8 mouse cellular contexts compared by ENCODE assay signal in the genomic region with DNA sequence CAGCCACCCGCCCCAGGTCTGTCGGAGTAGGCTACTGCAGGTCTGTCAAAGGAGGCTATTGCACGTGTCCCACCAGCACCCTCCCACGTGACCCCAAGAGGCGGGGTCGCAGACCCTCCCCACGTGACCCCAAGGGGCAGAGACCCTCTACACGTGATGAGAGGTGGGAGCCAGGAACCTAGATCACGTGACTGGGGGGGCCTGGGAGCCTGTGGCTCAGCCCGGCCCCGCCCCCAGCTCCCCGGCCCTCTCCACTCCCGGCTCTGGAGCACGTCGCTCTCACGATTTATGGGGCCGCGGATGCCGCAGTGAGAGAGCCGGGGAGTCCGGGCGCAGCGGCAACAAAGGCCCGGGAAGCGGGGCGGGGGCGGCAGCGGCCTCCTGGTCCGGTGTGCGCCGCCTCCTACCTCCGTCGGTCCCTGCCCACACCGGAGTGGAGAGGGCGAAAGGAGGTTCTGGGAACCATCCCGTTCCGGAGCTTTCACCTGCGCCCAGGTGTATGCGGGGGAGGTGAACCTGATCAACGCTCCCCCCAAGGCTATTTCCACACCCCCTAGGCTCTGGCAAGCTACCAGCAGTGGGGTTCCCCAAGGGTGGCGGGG. TPM values are rescaled to one million over a fixed set of nuclear protein-coding genes. Genes with fewer than 3 reads are reported as not detected.
DNase-seq lines count a peak whose midpoint lies in the region; ATAC-seq and TF ChIP-seq lines count a peak whose summit lies in the region.

No protein-coding gene starts in this region.

- H3K9me3 ChIP-seq in forebrain, embryonic 16.5 days (ENCODE audit: control insufficient read depth, low read length): no peaks in the 10 kb centered on the region
- no peaks in the 10 kb centered on the region for H3K9me3 ChIP-seq in midbrain, postnatal 0 days (ENCODE audit: low read length)

- no peak for TF ChIP-seq CTCF in kidney, adult 2 months (conservative IDR thresholded peaks at IDR 0.05; ENCODE audit: insufficient read depth, insufficient read length, low read depth, low read length)
- no peak for TF ChIP-seq CTCF in midbrain, postnatal 0 days (IDR thresholded peaks at IDR 0.05)

- no peak for TF ChIP-seq POLR2A in kidney, adult 2 months (IDR thresholded peaks at IDR 0.05; ENCODE audit: low read depth, low read length)

- H3K9ac ChIP-seq in forebrain, embryonic 16.5 days (replicated peaks; ENCODE audit: low read depth, low read length): peak overlapping the region; percentile 67
- H3K9ac ChIP-seq in midbrain, postnatal 0 days (replicated peaks; ENCODE audit: low read length, poor library complexity, severe bottlenecking): peak overlapping the region; percentile 82

- peak overlapping the region; percentile 39 for H3K4me3 ChIP-seq in kidney, adult 2 months (ENCODE audit: insufficient read depth, low read depth, low read length)
- peak overlapping the region; percentile 52 for H3K4me3 ChIP-seq in forebrain, embryonic 16.5 days (replicated peaks; ENCODE audit: low read length)
- H3K4me3 ChIP-seq in midbrain, postnatal 0 days (ENCODE audit: low read depth, low read length): peak overlapping the region; percentile 72

- H3K27me3 ChIP-seq in kidney, adult 2 months (replicated peaks; ENCODE audit: control insufficient read depth, insufficient read depth, low read length): peaks cover 7% of the 10 kb centered on the region
- H3K27me3 ChIP-seq in forebrain, embryonic 16.5 days (replicated peaks; ENCODE audit: control insufficient read depth, insufficient read depth, low read length): peaks cover 21% of the 10 kb centered on the region
- no peaks in the 10 kb centered on the region for H3K27me3 ChIP-seq in midbrain, postnatal 0 days (ENCODE audit: insufficient read depth, low read length)

- no peak for DNase-seq in kidney, adult 2 months
- no peak for DNase-seq in kidney, adult 11 months
- DNase-seq in kidney, postnatal 4 days: peak; percentile 72 to 81
- peak; percentile 86 for DNase-seq in midbrain, postnatal 0 days (ENCODE audit: low spot score)
- DNase-seq in thymus, postnatal 4 days: peak; percentile 56

- H3K4me1 ChIP-seq in kidney, adult 2 months (ENCODE audit: control insufficient read depth, insufficient read depth, low read length): peaks cover 15% of the 10 kb centered on the region
- H3K4me1 ChIP-seq in forebrain, embryonic 16.5 days (replicated peaks; ENCODE audit: control insufficient read depth, insufficient read depth, low read length): peaks cover 58% of the 10 kb centered on the region
- no peaks in the 10 kb centered on the region for H3K4me1 ChIP-seq in midbrain, postnatal 0 days (ENCODE audit: insufficient read depth, low read length)

- H3K4me2 ChIP-seq in forebrain, embryonic 16.5 days (ENCODE audit: low read length): peak overlapping the region; percentile 86
- H3K4me2 ChIP-seq in midbrain, postnatal 0 days (ENCODE audit: low read depth, low read length, poor library complexity, severe bottlenecking): peak overlapping the region; percentile 80

- peak; percentile 30 for ATAC-seq in activated CD4-positive, CD25-positive, alpha-beta regulatory T cell, adult 4 months
- no peak for ATAC-seq in forebrain, embryonic 16.5 days
- ATAC-seq in midbrain, postnatal 0 days (ENCODE audit: low FRiP score): peak; percentile 36
- no peak for ATAC-seq in erythroid progenitor cell, adult 5-6 weeks (replicated peaks; ENCODE audit: low FRiP score, poor library complexity, severe bottlenecking)

- no peaks in the 10 kb centered on the region for H3K36me3 ChIP-seq in kidney, adult 2 months (ENCODE audit: control insufficient read depth, insufficient read depth, low read length)
- H3K36me3 ChIP-seq in forebrain, embryonic 16.5 days (ENCODE audit: control insufficient read depth, insufficient read depth): no peaks in the 10 kb centered on the region
- no peaks in the 10 kb centered on the region for H3K36me3 ChIP-seq in midbrain, postnatal 0 days (ENCODE audit: insufficient read depth, low read length)

- 1% methylated on average over 41 of the region's 41 CpGs for WGBS in kidney, adult 2 months
- WGBS in forebrain, embryonic 16.5 days: 1% methylated on average over 39 of the region's 41 CpGs
- WGBS in midbrain, postnatal 0 days: under 1% methylated on average over 33 of the region's 41 CpGs

- no peak overlapping the region for H3K27ac ChIP-seq in kidney, adult 2 months (ENCODE audit: insufficient read depth, low read depth, low read length)
- H3K27ac ChIP-seq in forebrain, embryonic 16.5 days (ENCODE audit: low read length): peak overlapping the region; percentile 83
- peak overlapping the region; percentile 94 for H3K27ac ChIP-seq in midbrain, postnatal 0 days (ENCODE audit: low read depth, low read length)

RNA-seq across cellular contexts. Expression of gene Efna3, which starts 2.1 kb away (rescaled TPM):
- 2.4 and 4.2 TPM in 2 replicates for polyA plus RNA-seq in kidney, adult 2 months (2012; rRNA removed)
- polyA plus RNA-seq in activated CD4-positive, CD25-positive, alpha-beta regulatory T cell, adult 4 months (2017; shearing (Covaris generic)): not detected
- 55.3 and 55.8 TPM in 2 replicates for polyA plus RNA-seq in forebrain, embryonic 16.5 days (2015; fragmentation: Nextera tagmentation; extraction: Ambion mirVana)
- total RNA-seq in midbrain, postnatal 0 days (2014; rRNA removed): 93.5 and 115 TPM in 2 replicates
- 52.3 and 58.4 TPM in 2 replicates for polyA plus RNA-seq in midbrain, postnatal 0 days (2015; fragmentation: Nextera tagmentation; extraction: Ambion mirVana)
- total RNA-seq in erythroid progenitor cell, adult 5-6 weeks (2015; ENCODE audit: low replicate concordance): not detected in 2 replicates
- total RNA-seq in erythroid progenitor cell, adult 5-6 weeks (2017; ENCODE audit: low replicate concordance): not detected in 2 replicates

RNA-seq across cellular contexts. Expression of gene Efna4, which starts 17.1 kb away (rescaled TPM):
- polyA plus RNA-seq in kidney, adult 2 months (2012; rRNA removed): 8.2 and 10.4 TPM in 2 replicates
- under 1 TPM; 0.28 to 0.50 TPM for polyA plus RNA-seq in activated CD4-positive, CD25-positive, alpha-beta regulatory T cell, adult 4 months (2017; shearing (Covaris generic))
- 14.1 and 16.7 TPM in 2 replicates for polyA plus RNA-seq in forebrain, embryonic 16.5 days (2015; fragmentation: Nextera tagmentation; extraction: Ambion mirVana)
- total RNA-seq in midbrain, postnatal 0 days (2014; rRNA removed): 3.0 and 7.9 TPM in 2 replicates
- 2.5 and 3.5 TPM in 2 replicates for polyA plus RNA-seq in midbrain, postnatal 0 days (2015; fragmentation: Nextera tagmentation; extraction: Ambion mirVana)
- not detected in 2 replicates for total RNA-seq in erythroid progenitor cell, adult 5-6 weeks (2015; ENCODE audit: low replicate concordance)
- total RNA-seq in erythroid progenitor cell, adult 5-6 weeks (2017; ENCODE audit: low replicate concordance): not detected in 2 replicates

RNA-seq across cellular contexts. Expression of gene Adam15, which starts 29.1 kb away (rescaled TPM):
- 95.1 and 111 TPM in 2 replicates for polyA plus RNA-seq in kidney, adult 2 months (2012; rRNA removed)
- 10 to 100 TPM in 1 of 2 experiments, 1 to 10 TPM in 1; 7.7 to 12.7 TPM for polyA plus RNA-seq in activated CD4-positive, CD25-positive, alpha-beta regulatory T cell, adult 4 months (2017; shearing (Covaris generic))
- 40.4 and 55.2 TPM in 2 replicates for polyA plus RNA-seq in forebrain, embryonic 16.5 days (2015; fragmentation: Nextera tagmentation; extraction: Ambion mirVana)
- 63.4 and 88.8 TPM in 2 replicates for total RNA-seq in midbrain, postnatal 0 days (2014; rRNA removed)
- polyA plus RNA-seq in midbrain, postnatal 0 days (2015; fragmentation: Nextera tagmentation; extraction: Ambion mirVana): 73.6 and 79.4 TPM in 2 replicates
- 6.5 and 13.8 TPM in 2 replicates for total RNA-seq in erythroid progenitor cell, adult 5-6 weeks (2015; ENCODE audit: low replicate concordance)
- total RNA-seq in erythroid progenitor cell, adult 5-6 weeks (2017; ENCODE audit: low replicate concordance): 0.77 and 3.5 TPM in 2 replicates

RNA-seq across cellular contexts. Expression of gene Efna1, which starts 39.7 kb away (rescaled TPM):
- 54.1 and 59.2 TPM in 2 replicates for polyA plus RNA-seq in kidney, adult 2 months (2012; rRNA removed)
- not detected for polyA plus RNA-seq in activated CD4-positive, CD25-positive, alpha-beta regulatory T cell, adult 4 months (2017; shearing (Covaris generic))
- 8.3 and 9.5 TPM in 2 replicates for polyA plus RNA-seq in forebrain, embryonic 16.5 days (2015; fragmentation: Nextera tagmentation; extraction: Ambion mirVana)
- 6.6 and 7.1 TPM in 2 replicates for total RNA-seq in midbrain, postnatal 0 days (2014; rRNA removed)
- polyA plus RNA-seq in midbrain, postnatal 0 days (2015; fragmentation: Nextera tagmentation; extraction: Ambion mirVana): 8.9 and 9.4 TPM in 2 replicates
- total RNA-seq in erythroid progenitor cell, adult 5-6 weeks (2015; ENCODE audit: low replicate concordance): not detected in 2 replicates
- total RNA-seq in erythroid progenitor cell, adult 5-6 weeks (2017; ENCODE audit: low replicate concordance): not detected in 2 replicates

RNA-seq across cellular contexts. Expression of gene Dcst2, which starts 41.1 kb away (rescaled TPM):
- 0.38 and 0.41 TPM in 2 replicates for polyA plus RNA-seq in kidney, adult 2 months (2012; rRNA removed)
- polyA plus RNA-seq in activated CD4-positive, CD25-positive, alpha-beta regulatory T cell, adult 4 months (2017; shearing (Covaris generic)): under 1 TPM in 1 of 2 experiments, not detected in 1; 0.15 TPM
- 0.27 TPM in 1 of 2 replicates, not detected in the other for polyA plus RNA-seq in forebrain, embryonic 16.5 days (2015; fragmentation: Nextera tagmentation; extraction: Ambion mirVana)
- not detected in 2 replicates for total RNA-seq in midbrain, postnatal 0 days (2014; rRNA removed)
- 0.31 and 0.51 TPM in 2 replicates for polyA plus RNA-seq in midbrain, postnatal 0 days (2015; fragmentation: Nextera tagmentation; extraction: Ambion mirVana)
- total RNA-seq in erythroid progenitor cell, adult 5-6 weeks (2015; ENCODE audit: low replicate concordance): not detected in 2 replicates
- not detected in 2 replicates for total RNA-seq in erythroid progenitor cell, adult 5-6 weeks (2017; ENCODE audit: low replicate concordance)

Comparison
In these comparisons a context has a peak if more than half of its experiments do, and no peak if none do; other contexts are left out.
1. DNase-seq: peak in kidney, postnatal 4 days (2 of 2), midbrain, postnatal 0 days (single experiment) and thymus, postnatal 4 days (single experiment); none in kidney, adult 2 months (single experiment) and kidney, adult 11 months (single experiment).
2. ATAC-seq: peak in activated CD4-positive, CD25-positive, alpha-beta regulatory T cell, adult 4 months (single experiment) and midbrain, postnatal 0 days (single experiment); none in forebrain, embryonic 16.5 days (single experiment) and erythroid progenitor cell, adult 5-6 weeks (single experiment).
3. RNA of gene Efna3, which starts 2.1 kb away (polyA plus RNA-seq): 55.3 to 55.8 TPM in forebrain, embryonic 16.5 days and 52.3 to 58.4 TPM in midbrain, postnatal 0 days; 2.4 to 4.2 TPM in kidney, adult 2 months and not detected in activated CD4-positive, CD25-positive, alpha-beta regulatory T cell, adult 4 months; every median in the first group is over 10 times any median in the second.
4. Peak in every context shown above with its lines, with median percentiles within 50 percentile points of each other: H3K4me3 ChIP-seq.